Mouse (Mus musculus) intestine, postnatal 0 days (tissue): ENCODE data around the gene Car4. TPM values are rescaled to one million over a fixed set of nuclear protein-coding genes. Genes with fewer than 3 reads are reported as not detected.

ENCODE experiments used
- ATAC-seq: fragments of 200-750 bp; cut with Nextera tagmentation; 2 replicates; pipeline ENCODE4 v1.8.0; 2017; ENCODE audit warnings: mild to moderate bottlenecking, moderate TSS enrichment, moderate library complexity
- H3K27ac ChIP-seq: fragments of 300-500 bp; sonication (generic); 2 replicates; pipeline ENCODE4 v1.5.1; 2014; ENCODE audit warnings: mild to moderate bottlenecking, low read depth, low read length, moderate library complexity
- H3K27me3 ChIP-seq: fragments of 300-500 bp; sonication (generic); replicated peaks from 2 replicates; pipeline ENCODE4 v1.6.1; 2014; ENCODE audit warnings: low read length, mixed read lengths; ENCODE audit not compliant: control insufficient read depth, insufficient read depth
- H3K36me3 ChIP-seq: fragments of 300-500 bp; sonication (generic); 2 replicates; pipeline ENCODE4 v1.6.1; 2014; ENCODE audit warnings: mild to moderate bottlenecking, moderate library complexity; ENCODE audit not compliant: control insufficient read depth, insufficient read depth
- H3K4me1 ChIP-seq: fragments of 300-500 bp; sonication (generic); replicated peaks from 2 replicates; pipeline ENCODE4 v1.6.1; 2014; ENCODE audit warnings: antibody characterized with exemption, low read length, mixed read lengths; ENCODE audit not compliant: control insufficient read depth, insufficient read depth
- H3K4me2 ChIP-seq: fragments of 300-500 bp; sonication (generic); replicated peaks from 2 replicates; pipeline ENCODE4 v1.6.1; 2014; ENCODE audit warnings: low read depth, mild to moderate bottlenecking, moderate library complexity
- H3K4me3 ChIP-seq: fragments of 300-500 bp; sonication (generic); 2 replicates; pipeline ENCODE4 v1.5.1; 2014; ENCODE audit warnings: low read depth, low read length
- H3K9ac ChIP-seq: fragments of 300-500 bp; sonication (generic); 2 replicates; pipeline ENCODE4 v1.6.1; 2014; ENCODE audit warnings: mild to moderate bottlenecking, low read depth, low read length
- H3K9me3 ChIP-seq: fragments of 300-500 bp; sonication (generic); 2 replicates; pipeline ENCODE4 v1.6.1; 2016; ENCODE audit warnings: mixed run types; ENCODE audit not compliant: control insufficient read depth
- CTCF ChIP-seq: sonication (generic); IDR thresholded peaks from 2 replicates; pipeline ENCODE4 v1.5.1; 2016; ENCODE audit warnings: low read depth, mild to moderate bottlenecking, control low read depth, antibody characterized with exemption, moderate library complexity
- WGBS: fragments of 180-500 bp; shearing (Covaris S2); extraction: QIAGEN DNeasy Blood & Tissue Kit; methylation state at CpG from one replicate; pipeline ENCODE4 v1.1.7; 2014; 5-methylcytosine and 5-hydroxymethylcytosine counted together
- polyA plus RNA-seq: library from polyadenylated mRNA; unstranded; fragments of >200 nt; fragmentation: Nextera tagmentation; extraction: Ambion mirVana; gene quantifications from 2 replicates; pipeline ENCODE4 v1.2.1, GENCODE M21; 2015

Car4 gene
- polyA plus RNA-seq, 1 experiment from 2014 or later, result 0.33 TPM

GRCm38 (mm10) chr11:84992996-84993395 lies 35.4 kb downstream of the Car4 start:
- peak; percentile 23; the same call in 1 of the 2 replicates for TF ChIP-seq CTCF
- H3K9ac ChIP-seq, result no peak overlapping the region
- H3K4me1 ChIP-seq, result no peaks in the 10 kb centered on the region
- no peaks in the 10 kb centered on the region for H3K27me3 ChIP-seq
- no peaks in the 10 kb centered on the region for H3K9me3 ChIP-seq
- H3K4me3 ChIP-seq, result no peak overlapping the region
- H3K4me2 ChIP-seq, result no peak overlapping the region
- no peak overlapping the region for H3K27ac ChIP-seq
- ATAC-seq, result no peak
- H3K36me3 ChIP-seq, result peaks cover 47% of the 10 kb centered on the region
- WGBS, result 90% methylated on average over 1 of the region's 1 CpGs

- no peak overlapping the region for H3K4me3 ChIP-seq
- H3K4me2 ChIP-seq, result no peak overlapping the region
- H3K4me1 ChIP-seq, result no peaks in the 10 kb centered on the region
- H3K9ac ChIP-seq, result no peak overlapping the region
- no peaks in the 10 kb centered on the region for H3K27me3 ChIP-seq
- TF ChIP-seq CTCF, result no peak
- 96% methylated on average over 1 of the region's 1 CpGs for WGBS
- no peak overlapping the region for H3K27ac ChIP-seq
- no peaks in the 10 kb centered on the region for H3K9me3 ChIP-seq
- peaks cover 39% of the 10 kb centered on the region for H3K36me3 ChIP-seq
- no peak for ATAC-seq
These were observed 37.7 kb downstream of the Car4 start for GRCm38 (mm10) chr11:84995241-84995640.

DNA sequence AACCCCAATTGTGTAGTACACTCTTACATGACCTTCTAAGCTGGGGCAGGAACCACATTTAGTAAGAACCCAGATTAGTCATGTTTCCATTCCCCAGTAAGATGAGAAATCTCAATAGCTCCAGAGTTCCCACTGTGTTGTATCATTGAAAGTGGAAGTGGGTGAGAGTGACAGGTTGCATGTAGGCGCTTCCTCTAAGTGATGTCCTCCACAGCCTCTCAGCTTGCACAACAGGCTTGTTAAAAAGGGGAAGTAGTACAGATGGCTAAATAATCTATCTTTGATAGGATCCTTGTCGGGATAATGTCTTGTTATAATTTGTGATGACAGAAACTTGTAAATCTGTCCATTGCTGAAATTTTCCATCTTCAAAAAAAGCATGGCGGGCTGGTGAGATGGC lies 46.0 kb downstream of the Car4 start:
- Histone ChIP-seq H3K27ac (no peak overlapping the region), H3K4me1 (no peaks in the 10 kb centered on the region), H3K9me3 (no peaks in the 10 kb centered on the region), H3K27me3 (no peaks in the 10 kb centered on the region), H3K36me3 (peaks cover 27% of the 10 kb centered on the region), H3K9ac (no peak overlapping the region), H3K4me2 (no peak overlapping the region), H3K4me3 (no peak overlapping the region)
- 86% methylated on average over 3 of the region's 3 CpGs for WGBS
- no peak for ATAC-seq
- no peak for TF ChIP-seq CTCF

DNA sequence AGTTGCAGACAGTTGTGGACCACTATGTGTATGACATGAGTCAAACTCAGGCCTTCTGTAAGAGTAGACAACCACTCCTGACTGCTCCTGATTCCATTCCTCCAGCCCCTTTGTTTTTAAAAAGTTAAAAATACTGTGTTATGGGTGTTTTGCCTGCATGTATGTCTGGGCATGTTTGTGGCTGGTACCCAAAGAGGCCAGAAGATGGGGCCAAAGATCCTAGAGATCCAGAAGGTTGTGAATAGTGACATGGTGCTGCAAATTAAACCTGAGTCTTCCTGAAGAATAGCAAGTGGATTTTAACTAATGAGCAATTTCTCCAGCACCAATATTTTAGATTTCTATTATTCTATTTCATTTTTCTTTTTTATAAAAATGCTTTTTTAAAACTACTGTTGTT lies 55.5 kb downstream of the Car4 start:
- Histone ChIP-seq H3K27ac (no peak overlapping the region), H3K36me3 (peaks cover 13% of the 10 kb centered on the region; the same call in 1 of the 2 replicates), H3K27me3 (no peaks in the 10 kb centered on the region), H3K9me3 (no peaks in the 10 kb centered on the region), H3K4me3 (no peak overlapping the region), H3K9ac (no peak overlapping the region), H3K4me1 (no peaks in the 10 kb centered on the region), H3K4me2 (no peak overlapping the region)
- peak; percentile 19; the same call in 1 of the 2 replicates for TF ChIP-seq CTCF
- no peak for ATAC-seq

Other genes starting within 250 kb of the Car4 start
- gene Mrm1, start 138.3 kb upstream of the Car4 start, polyA plus RNA-seq, result 7.1 and 8.9 TPM in 2 replicates
- gene Dhrs11, start 128.8 kb upstream of the Car4 start, polyA plus RNA-seq, result 129 and 141 TPM in 2 replicates
- gene Ggnbp2, start 87.0 kb upstream of the Car4 start, polyA plus RNA-seq, result 75.0 and 89.9 TPM in 2 replicates
- 3.6 and 3.9 TPM in 2 replicates for gene Myo19, start 77.6 kb upstream of the Car4 start, polyA plus RNA-seq
- 1.3 and 1.5 TPM in 2 replicates for gene Pigw, start 77.5 kb upstream of the Car4 start, polyA plus RNA-seq
- 22.6 and 23.5 TPM in 2 replicates for gene Znhit3, start 41.4 kb upstream of the Car4 start, polyA plus RNA-seq
- gene Usp32, start 182.4 kb downstream of the Car4 start, polyA plus RNA-seq, result 3.5 and 3.7 TPM in 2 replicates
- gene 1700125H20Rik, start 212.6 kb downstream of the Car4 start, polyA plus RNA-seq, result 0.23 and 0.24 TPM in 2 replicates